Mouse (Mus musculus): ENCODE data around the gene Tmed10. TPM values are rescaled to one million over a fixed set of nuclear protein-coding genes. Genes with fewer than 3 reads are reported as not detected.

Tmed10 gene
- total RNA-seq (2021): 100 to 1,000 TPM; 162 to 167 TPM

- peak; percentile 88 to 89 for DNase-seq
Measured at GRCm38 (mm10) chr12:85374561-85375272, at the start of gene Tmed10. Gene Tmed10, minus strand, starts transcription at chr12:85374847.

GRCm38 (mm10) chr12:85423236-85423635, 48.6 kb upstream of the Tmed10 start:
- DNase-seq: no peak

- no peak for DNase-seq
Measured at GRCm38 (mm10) chr12:85422536-85422935, 47.9 kb upstream of the Tmed10 start.

- no peak for DNase-seq
Measured at GRCm38 (mm10) chr12:85420945-85421344, 46.3 kb upstream of the Tmed10 start.

- no peak for DNase-seq
Measured at GRCm38 (mm10) chr12:85417845-85418244, 43.2 kb upstream of the Tmed10 start.

DNA sequence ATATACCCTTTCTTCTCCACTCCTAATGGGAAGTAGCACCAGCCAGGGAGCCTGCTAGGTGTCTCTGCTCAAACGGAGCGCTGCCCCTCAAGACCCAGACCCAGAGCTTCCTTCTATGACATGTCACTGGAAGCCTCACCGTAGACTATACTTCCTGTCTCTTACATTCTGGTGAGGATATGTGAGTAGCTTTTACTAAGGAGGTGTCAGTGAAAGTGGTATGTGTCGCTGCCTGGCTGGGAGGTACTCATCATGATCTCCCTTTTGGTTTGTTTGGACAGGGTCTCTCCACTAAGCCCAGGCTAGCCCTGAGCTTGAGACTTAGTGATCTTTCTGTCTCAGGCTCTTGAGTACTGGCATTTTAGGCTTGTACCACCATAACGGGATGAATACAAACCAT, 41.7 kb upstream of the Tmed10 start:
- no peak for DNase-seq

DNA sequence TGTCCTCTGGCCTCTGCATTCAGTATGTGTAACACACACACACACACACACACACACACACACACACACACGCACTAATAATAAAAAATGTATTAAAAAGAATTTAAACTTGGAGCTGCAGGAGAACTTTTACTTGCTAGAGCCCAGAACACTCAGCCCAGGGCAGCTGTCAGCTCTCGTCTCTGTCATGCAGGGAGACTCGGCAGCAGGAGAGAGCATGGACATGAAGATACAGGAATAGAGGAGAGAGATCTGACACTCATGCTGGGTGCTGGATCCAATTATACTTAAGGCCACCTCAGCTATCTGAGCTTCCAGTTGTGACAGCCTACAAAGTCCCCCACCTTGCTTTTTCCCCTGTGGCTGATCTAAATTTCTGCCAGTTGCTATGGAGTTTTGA, 41.2 kb upstream of the Tmed10 start:
- no peak for DNase-seq

GRCm38 (mm10) chr12:85411136-85411535, 36.5 kb upstream of the Tmed10 start:
- no peak for DNase-seq

- DNase-seq: no peak
Measured at GRCm38 (mm10) chr12:85397960-85398272, 23.3 kb upstream of the Tmed10 start.

DNA sequence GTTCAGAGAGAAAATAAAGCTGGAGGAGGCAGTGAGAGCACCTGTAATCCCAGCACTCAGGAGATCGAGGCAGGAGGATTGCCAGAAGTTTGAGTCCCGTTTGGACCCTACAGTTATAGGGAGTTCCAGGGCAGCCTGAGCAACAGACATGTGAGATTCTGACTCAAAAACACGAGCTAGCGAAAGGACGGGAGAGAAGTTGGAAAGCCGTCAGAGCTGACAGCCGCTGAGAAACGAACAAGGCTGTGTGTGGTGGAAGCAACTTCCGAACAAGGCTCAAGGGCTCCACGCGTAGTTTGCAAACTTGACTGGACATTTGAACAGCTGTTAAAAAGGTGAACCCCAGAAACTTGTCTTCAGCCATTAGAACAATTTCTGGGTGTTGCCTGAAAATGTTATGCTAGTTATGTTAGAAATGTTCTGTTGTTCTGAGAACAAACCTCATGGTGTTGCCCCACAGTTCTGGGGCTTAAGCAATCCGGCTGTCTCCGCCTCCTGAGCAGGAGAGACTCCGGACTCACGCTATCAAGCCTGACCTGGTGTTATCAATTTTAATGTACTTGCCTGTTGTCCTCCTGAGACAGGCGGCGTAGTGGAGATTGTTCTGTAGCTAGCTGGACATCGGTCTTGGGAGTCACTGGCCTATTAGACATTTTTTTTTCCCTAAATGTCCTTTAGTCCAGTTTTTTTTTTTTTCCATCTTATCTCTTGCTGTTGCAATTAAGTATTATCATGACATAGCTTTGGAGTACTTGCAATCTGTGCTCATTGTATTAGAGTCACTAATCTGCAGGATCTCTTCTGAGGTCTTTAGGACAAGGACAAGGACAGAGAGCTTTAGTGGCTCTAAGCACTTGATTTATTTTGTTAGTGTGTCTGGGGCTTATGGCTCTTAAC, 22.7 kb upstream of the Tmed10 start:
- DNase-seq: no peak

DNA sequence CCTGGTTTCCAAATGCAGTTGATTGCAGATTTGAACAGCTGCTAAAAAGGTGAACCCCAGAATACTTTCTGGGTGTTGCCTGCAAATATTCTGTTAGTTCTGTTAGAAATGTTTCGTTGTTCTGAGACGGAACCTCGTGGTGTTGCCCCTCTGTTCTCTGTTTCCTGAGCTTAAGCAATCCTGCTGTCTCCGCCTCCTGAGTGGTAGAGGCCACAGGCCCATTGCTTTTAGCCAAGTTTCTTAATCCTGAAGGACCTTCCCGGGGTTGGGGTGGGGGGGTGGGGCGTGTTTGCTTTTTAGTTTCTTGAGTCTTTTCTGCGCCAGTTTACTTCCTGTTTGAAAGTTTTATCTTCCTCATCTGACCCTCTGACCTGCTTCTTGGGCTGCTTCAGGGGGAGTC, 19.3 kb upstream of the Tmed10 start:
- no peak for DNase-seq

GRCm38 (mm10) chr12:85393526-85393925, 18.9 kb upstream of the Tmed10 start:
- DNase-seq: no peak

- no peak for DNase-seq
Measured at GRCm38 (mm10) chr12:85391148-85391547, 16.5 kb upstream of the Tmed10 start.

DNA sequence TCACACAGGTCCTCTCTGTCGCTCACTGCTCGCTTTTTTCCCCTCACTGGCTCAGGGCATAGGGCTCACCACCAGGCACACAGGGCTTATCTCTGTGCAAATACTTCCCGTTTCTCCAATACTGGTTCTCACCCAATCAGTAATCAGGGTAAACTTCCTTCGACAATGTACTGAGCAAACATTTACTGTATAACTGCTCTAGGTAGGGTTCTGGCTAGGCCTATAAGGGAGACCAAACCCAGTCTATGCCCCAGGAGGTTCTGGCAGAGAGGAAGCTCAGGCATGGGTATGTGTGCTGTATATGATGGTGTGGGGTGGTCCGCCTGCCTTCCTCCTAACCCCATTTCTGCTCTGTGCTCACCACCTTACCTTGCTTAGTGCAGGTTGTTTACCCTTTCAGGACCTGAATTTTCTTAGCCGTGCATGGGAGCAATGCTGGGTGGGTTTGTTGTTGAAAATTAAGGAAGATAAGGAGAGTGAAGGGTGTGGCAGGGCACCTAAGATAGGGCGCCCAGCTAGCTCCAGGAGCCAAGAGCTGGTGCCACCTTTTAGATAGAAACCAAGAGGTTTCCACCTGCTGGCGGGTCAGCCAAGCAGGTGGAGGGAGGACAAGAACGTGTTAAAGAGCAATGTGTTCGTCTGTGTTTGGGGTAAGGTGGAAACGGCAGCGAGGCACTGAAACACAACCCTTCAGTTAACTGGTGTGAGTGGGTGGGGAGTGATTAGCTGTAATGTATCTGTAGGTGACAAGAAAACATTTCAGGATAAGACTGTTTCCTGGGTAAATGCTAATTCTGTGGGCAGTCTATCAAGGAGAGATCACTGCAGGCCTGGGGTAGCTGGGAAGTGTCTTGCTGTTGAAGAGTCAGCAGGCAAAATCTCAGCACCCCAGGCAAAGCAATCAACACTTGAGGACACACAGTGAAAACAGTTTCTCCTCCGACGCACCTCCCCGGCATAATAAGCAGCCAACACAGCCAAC, 14.8 kb upstream of the Tmed10 start:
- no peak for DNase-seq

DNA sequence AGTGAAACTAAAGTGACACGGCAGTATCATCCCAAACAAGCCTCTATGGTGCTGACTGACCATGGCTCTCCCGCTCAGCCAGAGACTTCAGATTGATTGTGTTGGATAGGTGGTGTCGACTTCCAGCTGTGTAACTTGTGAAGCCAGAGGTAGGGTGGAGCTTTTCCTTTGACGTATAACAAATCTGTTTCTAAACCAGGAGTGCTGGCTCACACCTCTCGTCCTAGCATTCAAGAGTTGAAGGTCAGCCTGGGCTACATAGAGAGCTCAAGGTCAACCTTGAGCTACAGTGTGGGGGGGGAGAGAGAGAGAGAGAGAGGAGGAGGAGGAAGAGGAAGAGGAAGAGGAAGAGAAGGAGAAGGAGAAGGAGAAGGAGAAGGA, 11.3 kb upstream of the Tmed10 start:
- DNase-seq: no peak

GRCm38 (mm10) chr12:85385329-85385994, 10.8 kb upstream of the Tmed10 start:
- DNase-seq: no peak

DNA sequence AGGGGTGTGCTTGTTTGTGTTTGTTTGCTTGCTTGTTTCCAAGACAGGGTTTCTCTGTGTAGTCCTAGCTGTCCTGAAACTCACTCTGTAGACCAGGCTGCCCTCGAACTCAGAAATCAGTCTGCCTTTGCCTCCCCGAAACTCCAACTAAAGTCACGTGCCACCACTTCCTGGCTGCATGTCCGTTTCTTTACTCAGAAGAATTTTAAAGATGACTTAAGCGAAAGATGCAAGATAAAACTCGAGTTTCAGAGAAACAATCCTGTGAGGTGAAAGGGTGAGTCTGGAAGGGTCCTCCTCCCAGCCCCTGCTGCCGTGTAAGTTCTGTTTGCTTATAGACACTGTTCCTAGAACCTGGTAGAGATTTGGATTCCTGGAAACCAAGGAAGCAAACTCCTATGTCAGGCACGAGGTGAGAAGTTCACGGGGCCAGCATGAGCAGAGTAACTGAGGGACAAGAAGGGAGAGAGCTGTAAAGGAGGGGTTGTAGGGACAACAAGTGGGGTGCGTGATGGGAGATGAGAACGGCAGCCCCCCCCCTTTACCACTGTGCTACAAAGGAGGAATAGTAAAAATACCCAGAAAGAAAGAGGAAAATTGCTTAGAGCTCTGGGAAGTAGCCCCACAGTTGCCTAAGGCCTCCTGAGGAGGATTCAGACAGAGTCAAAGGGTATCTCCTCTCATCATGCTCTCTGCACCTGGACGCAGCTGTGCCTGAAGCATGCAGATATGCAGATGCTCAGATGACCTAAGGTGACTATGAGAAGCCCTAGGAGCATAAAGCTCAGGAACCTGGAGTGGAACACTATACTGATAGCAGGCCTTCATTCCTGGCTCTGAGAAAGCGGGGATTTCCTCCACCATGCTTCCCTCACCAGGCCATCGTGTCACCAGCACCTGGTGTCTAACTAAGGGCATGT, 8.4 kb upstream of the Tmed10 start:
- no peak for DNase-seq

GRCm38 (mm10) chr12:85381570-85381969, 6.9 kb upstream of the Tmed10 start:
- no peak for DNase-seq

- DNase-seq: no peak
Measured at GRCm38 (mm10) chr12:85380942-85381341, 6.3 kb upstream of the Tmed10 start.

DNA sequence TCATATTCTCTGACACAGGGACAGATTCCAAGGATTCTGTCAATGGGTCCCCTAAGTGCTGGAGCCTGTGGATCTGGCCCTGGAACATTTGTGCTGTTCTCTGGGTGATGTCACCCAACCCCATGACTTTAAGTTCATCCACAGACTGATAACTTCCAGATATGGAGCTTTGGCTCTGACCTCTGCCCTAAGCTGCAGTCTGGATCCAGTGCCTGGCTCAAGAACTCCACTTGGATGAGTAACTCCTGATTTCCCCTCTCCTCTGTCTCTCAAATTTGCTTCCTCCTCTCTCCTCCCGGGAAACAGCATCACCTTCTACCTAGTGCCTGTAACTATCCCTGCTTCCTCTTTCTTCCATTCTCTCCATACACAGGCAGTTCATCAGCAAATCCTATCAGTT, 5.7 kb upstream of the Tmed10 start:
- no peak for DNase-seq

DNA sequence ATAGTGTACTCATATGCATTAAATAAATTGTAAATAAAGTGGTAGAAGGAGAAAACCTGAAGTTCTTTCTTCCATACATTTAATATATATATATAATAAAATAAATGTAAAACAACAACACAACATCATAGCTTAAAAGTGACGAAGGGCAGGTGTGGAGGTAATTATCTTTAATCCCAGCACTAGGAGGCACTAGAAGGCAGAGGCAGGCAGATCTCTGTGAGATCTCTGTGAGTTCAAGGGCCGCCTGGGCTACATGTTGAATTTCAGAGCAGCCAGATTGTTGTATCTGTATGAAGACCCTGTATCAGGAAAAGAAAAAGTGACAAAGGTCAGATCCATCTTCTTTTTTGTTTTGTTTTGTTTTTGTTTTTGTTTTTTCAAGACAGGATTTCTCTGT, 3.6 kb upstream of the Tmed10 start:
- DNase-seq: no peak

Measured in layer of hippocampus, postnatal 36 days (tissue).